Mouse (Mus musculus): Measurements from ENCODE around the gene Mx1.

Gene Mx1

GRCm38 (mm10) chr16:97462481-97463181 lies at the start of gene Mx1:
Gene Mx1, minus strand, starts transcription at chr16:97462907.
- DNase-seq (ENCODE audit: low spot score): no peak

- DNase-seq (ENCODE audit: low spot score): no peak
Observed at GRCm38 (mm10) chr16:97512347-97512751, 49.6 kb upstream of the Mx1 start.

GRCm38 (mm10) chr16:97511495-97511894 lies 48.8 kb upstream of the Mx1 start:
- DNase-seq (ENCODE audit: low spot score): no peak

GRCm38 (mm10) chr16:97510849-97511248 lies 48.1 kb upstream of the Mx1 start:
- DNase-seq (ENCODE audit: low spot score): no peak

- DNase-seq (ENCODE audit: low spot score): no peak
Observed at GRCm38 (mm10) chr16:97507783-97508182, 45.1 kb upstream of the Mx1 start.

GRCm38 (mm10) chr16:97504793-97505192 lies 42.1 kb upstream of the Mx1 start:
- DNase-seq (ENCODE audit: low spot score): no peak

GRCm38 (mm10) chr16:97503849-97504248 lies 41.1 kb upstream of the Mx1 start:
- no peak for DNase-seq (ENCODE audit: low spot score)

GRCm38 (mm10) chr16:97500901-97501300 lies 38.2 kb upstream of the Mx1 start:
- no peak for DNase-seq (ENCODE audit: low spot score)

GRCm38 (mm10) chr16:97499450-97499849 lies 36.7 kb upstream of the Mx1 start:
- no peak for DNase-seq (ENCODE audit: low spot score)

- no peak for DNase-seq (ENCODE audit: low spot score)
Observed at GRCm38 (mm10) chr16:97498139-97498538, 35.4 kb upstream of the Mx1 start.

GRCm38 (mm10) chr16:97497682-97498081 lies 35.0 kb upstream of the Mx1 start:
- no peak for DNase-seq (ENCODE audit: low spot score)

- no peak for DNase-seq (ENCODE audit: low spot score)
Observed at GRCm38 (mm10) chr16:97496026-97496425, 33.3 kb upstream of the Mx1 start.

GRCm38 (mm10) chr16:97492369-97492768 lies 29.7 kb upstream of the Mx1 start:
- DNase-seq (ENCODE audit: low spot score): no peak

GRCm38 (mm10) chr16:97478655-97479054 lies 15.9 kb upstream of the Mx1 start:
- no peak for DNase-seq (ENCODE audit: low spot score)

- DNase-seq (ENCODE audit: low spot score): no peak
Observed at GRCm38 (mm10) chr16:97476524-97476923, 13.8 kb upstream of the Mx1 start.

GRCm38 (mm10) chr16:97475581-97475980 lies 12.9 kb upstream of the Mx1 start:
- no peak for DNase-seq (ENCODE audit: low spot score)

GRCm38 (mm10) chr16:97474671-97475070 lies 12.0 kb upstream of the Mx1 start:
- DNase-seq (ENCODE audit: low spot score): no peak

- DNase-seq (ENCODE audit: low spot score): no peak
Observed at GRCm38 (mm10) chr16:97467993-97468791, 5.5 kb upstream of the Mx1 start.

- DNase-seq (ENCODE audit: low spot score): no peak
Observed at GRCm38 (mm10) chr16:97467472-97467871, 4.8 kb upstream of the Mx1 start.

- DNase-seq (ENCODE audit: low spot score): no peak
Observed at GRCm38 (mm10) chr16:97466182-97466957, 3.7 kb upstream of the Mx1 start.

- DNase-seq (ENCODE audit: low spot score): no peak
Observed at GRCm38 (mm10) chr16:97461271-97461670, 1.4 kb downstream of the Mx1 start.

- DNase-seq (ENCODE audit: low spot score): no peak
Observed at GRCm38 (mm10) chr16:97459831-97460230, 2.9 kb downstream of the Mx1 start.

GRCm38 (mm10) chr16:97447386-97447785 lies 15.3 kb downstream of the Mx1 start:
- DNase-seq (ENCODE audit: low spot score): no peak

Data from spleen, adult 12 weeks (tissue).